Mouse (Mus musculus): Measurements from ENCODE around the gene Irf3.

DNA sequence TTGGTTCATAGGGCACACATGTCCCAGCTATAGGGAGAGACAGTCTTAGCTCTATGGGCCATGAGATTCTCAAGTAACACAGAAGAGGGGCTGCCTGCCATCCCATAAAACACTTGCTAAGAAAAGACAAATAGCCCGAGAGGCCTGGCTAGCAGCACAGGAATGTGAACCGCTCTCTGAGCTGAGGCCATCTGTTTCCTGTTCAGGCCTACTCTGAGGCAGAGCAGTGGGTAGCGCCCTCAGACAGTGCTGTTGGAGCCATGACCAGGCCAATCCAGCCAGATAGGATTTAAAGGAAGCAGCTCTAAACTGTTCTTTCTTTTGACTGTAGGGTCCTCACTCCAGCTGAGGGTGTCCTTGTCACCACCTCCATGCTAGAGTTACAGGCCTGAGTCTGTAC, 7.1 kb downstream of the Irf3 start:
- TF ChIP-seq CTCF (conservative IDR thresholded peaks at IDR 0.05; ENCODE audit: low read length) = no peak
- no peak for TF ChIP-seq NANOG (IDR thresholded peaks at IDR 0.05; ENCODE audit: borderline replicate concordance, low read length)
